Mouse (Mus musculus) lung, adult 2 months (tissue): ENCODE data around the gene Tfcp2l1.

Experiments used
- CTCF ChIP-seq: fragments of 200-500 bp; IDR thresholded peaks from 2 replicates; pipeline ENCODE4 v1.5.1; 2011; ENCODE audit warnings: mild to moderate bottlenecking, low read length, control low read depth; ENCODE audit not compliant: insufficient read depth
- POLR2A ChIP-seq: fragments of 200-500 bp; IDR thresholded peaks from 2 replicates; pipeline ENCODE4 v1.6.1; 2011; ENCODE audit warnings: low read depth, mild to moderate bottlenecking, control low read depth, low read length, borderline replicate concordance; ENCODE audit errors: extremely low read depth

DNA sequence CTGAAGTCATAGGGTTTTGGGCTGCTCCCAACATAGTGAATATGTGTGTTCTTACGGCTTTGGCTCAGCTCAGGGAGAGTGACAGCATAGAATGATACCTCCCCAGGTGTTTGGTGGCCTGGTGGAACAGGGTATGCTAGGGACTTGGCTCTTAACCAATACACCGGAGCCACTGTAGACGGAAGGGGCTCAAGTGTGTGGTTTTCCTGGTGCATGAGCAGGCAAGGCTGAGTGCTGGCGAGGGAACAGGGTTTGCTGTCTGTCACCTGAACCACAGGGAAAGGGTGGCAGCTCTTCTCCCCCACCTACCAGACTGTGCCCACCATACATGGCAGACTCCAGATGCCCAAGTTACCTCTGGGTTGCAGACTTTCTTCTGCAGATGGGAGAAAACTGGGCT lies 83.9 kb downstream of the Tfcp2l1 start:
- TF ChIP-seq POLR2A (no peak), CTCF (no peak)
